Mouse (Mus musculus) ES-E14 (cell line): Measurements from ENCODE around the gene Mall.

ENCODE experiments used
- HCFC1 ChIP-seq: IDR thresholded peaks from 2 replicates; pipeline ENCODE4 v1.6.1; 2012; ENCODE audit warnings: low read length, inconsistent platforms, borderline replicate concordance; ENCODE audit not compliant: insufficient read depth
- ZNF384 ChIP-seq: IDR thresholded peaks from 2 replicates; pipeline ENCODE4 v1.6.1; 2012; ENCODE audit warnings: low read depth, low read length, inconsistent platforms

DNA sequence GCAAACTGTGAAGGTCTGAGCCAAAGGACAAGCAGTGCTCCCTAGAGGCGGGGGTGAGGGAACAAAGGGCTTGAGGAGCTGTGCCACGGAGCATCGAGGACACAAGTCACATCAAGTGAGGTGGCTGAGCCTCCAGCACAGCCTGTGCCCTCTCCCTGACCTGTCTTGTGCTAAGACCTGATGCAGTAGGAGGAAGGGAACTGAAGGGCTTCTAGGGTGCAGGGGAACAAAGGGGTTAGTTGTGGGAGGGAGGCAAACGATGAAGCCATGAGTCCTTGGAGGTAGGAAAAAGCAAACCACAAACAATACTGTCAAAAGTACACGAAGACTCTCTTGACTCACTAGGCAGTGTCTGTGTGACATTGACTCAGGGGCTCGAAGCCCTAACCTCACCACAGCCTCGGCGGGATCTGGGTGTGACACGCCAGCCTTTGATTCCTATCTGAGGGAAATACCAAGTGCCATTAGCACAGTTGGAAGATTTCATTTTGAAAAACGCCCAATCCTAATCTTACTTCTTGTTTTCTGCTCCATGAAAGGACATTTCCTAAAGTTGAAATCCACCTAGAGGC is 30.8 kb upstream of the Mall start:
- TF ChIP-seq HCFC1, result no peak
- TF ChIP-seq ZNF384, result no peak
